Mouse (Mus musculus): ENCODE measurements around the gene Crp.

DNA sequence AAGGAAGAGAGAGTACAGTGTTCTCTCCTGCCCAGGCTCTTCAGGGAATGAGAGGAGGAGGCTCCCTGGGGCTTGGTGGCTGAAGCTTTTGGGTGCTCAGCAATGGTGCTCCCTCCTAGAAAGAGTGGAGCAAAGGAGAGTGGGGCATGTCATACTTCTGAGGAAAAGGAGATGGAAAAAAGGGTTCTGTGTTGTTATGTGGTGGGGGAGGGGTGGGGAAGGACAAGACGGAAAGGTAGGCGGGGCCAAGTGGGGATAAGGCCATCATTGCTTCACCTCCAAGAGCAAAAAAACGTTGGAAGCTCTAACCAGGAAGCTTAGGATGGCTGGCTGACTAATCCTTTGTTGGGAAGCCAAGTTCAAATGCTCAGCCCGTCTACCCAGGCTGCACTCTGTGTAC, 14.1 kb downstream of the Crp start:
- TF ChIP-seq ZNF384 (IDR thresholded peaks at IDR 0.05; ENCODE audit: low read depth, low read length) (no peak), MAFK (IDR thresholded peaks at IDR 0.05; ENCODE audit: insufficient read depth, low read depth, low read length) (no peak)
